Mouse (Mus musculus): ENCODE measurements around the gene Arhgap6.

Gene Arhgap6

GRCm38 (mm10) chrX:169123773-169124151 is 328.9 kb downstream of the Arhgap6 start:
- DNase-seq, result no peak

- no peak for DNase-seq
These were observed 344.9 kb downstream of the Arhgap6 start for GRCm38 (mm10) chrX:169139758-169140157.

DNA sequence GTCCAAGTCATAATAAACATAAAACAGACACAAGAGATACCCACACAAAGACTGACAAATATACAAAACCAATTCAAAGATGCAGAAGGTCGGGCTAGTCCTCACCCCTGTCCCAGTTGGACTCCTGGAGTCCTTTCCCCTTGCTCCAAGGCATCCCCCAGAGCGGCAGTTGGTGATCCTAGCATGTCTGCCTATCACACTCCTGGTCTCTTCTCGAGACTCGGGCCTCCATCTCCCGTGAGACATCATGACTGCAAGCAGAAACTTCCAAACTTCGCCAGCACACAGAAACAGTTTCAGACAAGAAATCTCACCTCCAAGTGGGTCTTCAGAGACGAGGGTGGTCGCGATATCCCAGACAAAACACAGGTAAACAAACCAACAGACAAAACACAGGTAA is 345.6 kb downstream of the Arhgap6 start:
- no peak for DNase-seq

DNA sequence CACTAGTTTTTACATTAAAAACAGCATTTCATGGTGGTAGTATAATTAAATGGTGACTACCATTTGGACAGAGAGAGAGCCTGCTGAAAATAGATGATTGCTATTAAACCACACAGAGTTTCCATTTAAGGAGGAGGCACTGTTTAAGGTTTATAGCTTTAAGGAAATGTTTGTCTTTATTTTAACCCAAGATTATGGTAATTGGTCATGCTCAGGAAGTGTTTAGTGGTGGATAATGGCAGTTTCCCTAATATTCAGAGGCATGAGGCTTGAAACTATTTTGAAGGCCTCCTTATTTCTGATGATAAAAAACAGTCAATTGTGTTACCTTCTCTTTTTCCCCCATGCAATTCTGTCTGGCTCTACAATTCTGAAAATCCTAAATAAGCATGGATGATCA is 358.9 kb downstream of the Arhgap6 start:
- DNase-seq, result no peak

GRCm38 (mm10) chrX:169158385-169158784 is 363.5 kb downstream of the Arhgap6 start:
- DNase-seq, result no peak

- DNase-seq, result no peak
These were observed 376.1 kb downstream of the Arhgap6 start for GRCm38 (mm10) chrX:169170981-169171380.

DNA sequence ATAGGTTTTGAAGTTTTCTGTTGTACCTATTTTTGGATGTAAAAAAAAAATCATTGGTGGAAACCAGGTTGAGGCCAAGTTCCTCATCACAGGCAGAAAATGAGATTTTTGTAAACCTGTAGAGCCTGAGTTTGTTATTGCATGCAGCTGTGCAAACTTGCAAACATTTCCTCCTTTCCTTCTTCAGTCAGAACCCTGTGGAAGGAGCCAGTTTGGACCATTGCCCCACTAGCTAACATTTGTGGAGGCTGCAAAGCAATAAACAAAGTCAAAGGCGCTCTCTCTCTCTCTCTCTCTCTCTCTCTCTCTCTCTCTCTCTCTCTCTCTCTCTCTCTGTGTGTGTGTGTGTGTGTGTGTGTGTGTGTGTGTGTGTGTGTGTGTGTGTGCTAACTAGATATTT is 378.9 kb downstream of the Arhgap6 start:
- no peak for DNase-seq

- no peak for DNase-seq
These were observed 383.7 kb downstream of the Arhgap6 start for GRCm38 (mm10) chrX:169178634-169179033.

- no peak for DNase-seq
These were observed 392.2 kb downstream of the Arhgap6 start, which contains the start of gene Amelx for GRCm38 (mm10) chrX:169187100-169187499. TSS of gene Amelx (minus strand) at chrX:169187200.

- DNase-seq, result no peak
These were observed 415.1 kb downstream of the Arhgap6 start for GRCm38 (mm10) chrX:169210019-169210418.

DNA sequence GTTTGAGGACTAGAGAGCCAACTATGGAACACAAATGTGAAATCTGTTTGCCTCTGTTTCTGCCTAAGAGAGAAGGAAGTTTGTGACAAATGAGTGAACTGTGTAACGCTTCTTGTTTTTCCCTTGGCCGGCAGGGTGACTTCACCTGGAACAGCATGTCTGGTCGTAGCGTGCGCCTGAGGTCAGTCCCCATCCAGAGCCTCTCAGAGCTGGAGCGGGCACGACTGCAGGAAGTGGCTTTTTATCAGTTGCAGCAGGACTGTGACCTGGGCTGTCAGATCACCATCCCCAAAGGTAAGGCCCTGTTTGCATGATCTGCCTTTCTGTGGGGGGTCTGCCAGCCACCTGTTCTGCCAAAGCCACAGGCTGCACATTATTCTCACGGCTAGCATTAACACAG is 425.2 kb downstream of the Arhgap6 start:
- DNase-seq, result no peak

DNA sequence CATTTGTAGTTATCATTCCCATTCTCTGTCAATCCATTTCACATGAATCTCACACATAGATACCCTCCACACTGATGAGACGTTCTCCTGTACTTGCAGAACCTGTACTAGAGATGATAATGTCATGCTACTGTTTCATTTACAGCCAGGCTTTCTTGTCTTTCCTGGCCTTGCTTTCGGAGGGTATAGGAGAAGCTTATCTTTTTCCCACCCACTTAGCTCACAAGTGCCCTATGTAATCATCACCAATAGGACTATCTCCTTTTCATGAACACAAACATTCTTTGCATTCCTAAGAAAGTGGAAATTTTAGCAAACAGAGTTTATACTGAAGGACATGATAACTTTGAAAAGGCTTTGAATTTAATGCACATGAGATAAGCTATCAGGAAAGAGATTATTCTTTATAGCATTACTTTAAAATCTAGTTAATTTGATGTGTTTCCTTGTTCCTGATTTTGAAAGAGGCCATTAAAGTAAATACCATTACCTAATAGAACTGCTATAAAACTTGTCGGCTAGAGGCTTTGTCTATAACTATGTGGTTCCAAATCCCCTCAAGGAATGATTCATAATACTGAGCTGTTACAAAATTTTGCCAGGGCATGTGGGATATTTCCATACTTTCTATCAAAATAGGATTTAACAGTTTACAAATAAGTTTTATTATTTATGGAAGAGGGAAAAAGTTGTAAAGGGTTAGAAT is 427.6 kb downstream of the Arhgap6 start:
- DNase-seq, result no peak

- no peak for DNase-seq
These were observed 461.0 kb downstream of the Arhgap6 start for GRCm38 (mm10) chrX:169255915-169256314.

DNA sequence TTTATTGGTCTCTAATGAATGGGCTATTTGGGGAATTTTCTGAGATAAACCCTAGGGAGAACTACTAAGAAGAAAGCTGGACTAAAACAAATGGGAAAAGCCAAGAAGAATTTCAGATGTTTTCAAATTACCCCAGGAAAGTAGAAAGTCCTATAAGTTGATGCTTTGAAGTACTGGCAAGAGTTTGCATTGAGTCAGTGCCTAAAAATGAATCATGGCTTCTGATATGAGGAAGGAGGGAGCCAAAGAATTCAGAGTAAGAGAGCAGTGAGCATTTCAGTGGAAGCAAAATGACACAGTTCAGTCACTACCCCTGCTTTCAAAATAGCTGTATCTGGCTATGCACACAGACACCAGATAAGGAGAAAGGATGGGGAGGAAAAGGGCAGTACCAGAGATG is 461.8 kb downstream of the Arhgap6 start:
- no peak for DNase-seq

- no peak for DNase-seq
These were observed 466.1 kb downstream of the Arhgap6 start for GRCm38 (mm10) chrX:169261034-169261433.

DNA sequence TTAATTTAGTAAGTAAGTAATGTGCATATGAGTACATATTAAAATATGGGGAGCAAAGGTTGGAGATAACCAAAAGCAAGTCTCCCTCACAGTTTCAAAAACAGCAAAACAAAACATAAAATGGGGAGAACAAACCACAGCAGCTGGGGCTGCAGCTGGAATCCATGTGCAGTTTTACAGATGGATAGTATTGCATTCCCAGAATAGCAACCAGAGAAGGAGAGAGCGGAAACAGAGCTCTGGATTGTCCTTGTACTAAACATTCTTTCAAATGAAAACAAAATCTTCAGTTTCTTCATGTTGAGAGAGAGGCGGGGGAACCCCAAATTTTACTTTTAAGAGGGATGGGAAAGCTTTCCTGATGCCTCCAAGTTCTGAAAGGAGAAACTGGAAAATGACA is 467.3 kb downstream of the Arhgap6 start:
- DNase-seq, result no peak

GRCm38 (mm10) chrX:169263433-169264172 is 468.7 kb downstream of the Arhgap6 start:
- no peak for DNase-seq

DNA sequence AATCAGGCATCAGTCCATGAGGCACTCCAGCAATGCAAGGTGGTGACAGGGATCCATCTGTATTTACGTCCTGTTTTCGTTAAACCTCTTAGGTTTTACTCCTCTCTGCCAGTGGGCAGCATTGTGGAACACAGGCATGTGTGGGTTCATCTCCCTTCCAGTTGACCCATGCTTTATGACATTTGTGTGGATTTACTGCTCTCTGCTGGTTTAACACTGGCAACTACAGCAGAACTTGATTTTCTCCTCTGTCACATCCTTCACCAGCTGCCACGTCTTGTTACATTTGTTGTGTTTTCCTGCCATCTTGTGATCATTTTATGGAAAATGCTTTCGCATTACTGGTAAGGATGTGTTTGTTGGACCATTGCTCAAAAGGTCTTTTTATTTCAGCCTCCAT is 504.7 kb downstream of the Arhgap6 start:
- DNase-seq, result no peak

DNA sequence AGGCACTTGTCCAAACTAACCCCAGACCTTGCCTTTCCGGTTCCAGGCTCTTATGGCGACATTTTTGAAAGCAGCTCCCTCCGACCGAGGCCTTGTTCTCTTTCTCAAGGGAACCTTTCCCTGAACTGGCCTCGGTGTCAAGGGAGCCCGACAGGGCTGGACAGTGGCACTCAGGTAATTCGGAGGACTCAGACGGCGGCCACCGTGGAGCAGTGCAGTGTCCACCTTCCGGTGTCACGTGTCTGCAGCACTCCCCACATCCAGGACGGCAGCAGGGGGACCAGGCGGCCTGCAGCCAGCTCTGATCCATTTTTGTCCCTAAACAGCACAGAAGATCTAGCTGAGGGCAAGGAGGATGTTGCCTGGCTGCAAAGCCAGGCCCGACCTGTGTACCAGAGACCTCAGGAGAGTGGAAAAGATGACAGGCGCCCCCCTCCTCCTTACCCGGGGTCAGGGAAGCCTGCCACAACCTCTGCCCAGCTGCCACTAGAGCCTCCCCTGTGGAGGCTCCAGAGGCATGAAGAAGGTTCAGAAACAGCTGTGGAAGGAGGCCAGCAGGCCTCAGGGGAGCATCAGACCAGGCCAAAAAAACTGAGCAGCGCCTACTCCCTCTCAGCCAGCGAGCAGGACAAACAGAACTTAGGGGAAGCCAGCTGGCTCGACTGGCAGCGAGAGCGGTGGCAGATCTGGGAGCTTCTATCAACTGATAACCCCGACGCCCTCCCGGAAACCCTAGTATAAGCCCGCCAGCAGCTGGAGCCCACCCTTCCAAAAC is 507.6 kb downstream of the Arhgap6 start:
- peak; percentile 3 for DNase-seq

GRCm38 (mm10) chrX:169303945-169304344 is 509.0 kb downstream of the Arhgap6 start:
- DNase-seq, result peak; percentile 51

DNA sequence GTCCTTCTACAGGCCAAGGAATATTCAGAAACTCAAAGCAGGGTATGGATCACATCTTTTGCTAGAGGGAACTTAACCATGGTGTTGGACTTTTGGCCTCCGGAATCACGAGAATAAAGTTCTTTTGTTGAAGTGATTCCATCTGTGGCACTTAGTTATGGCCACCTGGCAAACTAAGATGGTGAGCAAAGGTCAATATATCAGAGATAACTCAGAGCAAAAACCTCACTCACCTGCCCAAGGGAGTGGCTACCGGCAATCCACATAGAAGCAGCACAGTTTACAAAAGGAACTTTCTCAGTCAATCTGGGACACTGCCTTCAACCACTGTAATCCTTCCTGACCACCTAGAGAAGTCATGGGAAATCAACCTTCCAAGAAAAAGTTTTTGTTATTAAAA is 513.7 kb downstream of the Arhgap6 start:
- no peak for DNase-seq

GRCm38 (mm10) chrX:169319066-169319760 is 524.3 kb downstream of the Arhgap6 start:
- no peak for DNase-seq
